Mouse (Mus musculus): ENCODE measurements around the gene Ugt1a9.
"Not testable (repeated sequence)": the region's sequence is repeated elsewhere in the genome, so short reads cannot be mapped to it uniquely, and the experiment has no call there.

The Ugt1a9 gene

DNA sequence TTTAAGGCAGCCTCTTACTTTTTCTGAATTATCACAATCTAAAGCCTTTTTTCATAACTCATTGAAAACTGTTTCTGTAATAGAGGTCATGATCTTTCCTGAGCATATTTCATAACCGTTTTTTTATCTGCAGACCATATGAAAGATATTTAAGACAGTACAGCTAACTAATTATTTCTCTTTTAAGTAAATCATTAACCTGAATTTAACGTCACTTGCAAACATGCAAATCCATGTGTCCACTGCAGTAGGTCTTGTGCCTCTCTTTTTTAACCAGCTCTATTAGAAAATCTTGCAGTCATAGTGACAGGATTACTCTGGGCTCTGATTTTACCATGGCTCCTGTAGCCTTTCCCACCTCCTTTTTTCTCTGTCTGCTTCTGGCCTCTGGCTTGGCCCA, at the start of gene Ugt1a9:
TSS of gene Ugt1a9 (plus strand) at position 306 of the 400 bp plus-strand sequence.
- DNase-seq (ENCODE audit: low spot score in 2 of 2) = no peak

DNA sequence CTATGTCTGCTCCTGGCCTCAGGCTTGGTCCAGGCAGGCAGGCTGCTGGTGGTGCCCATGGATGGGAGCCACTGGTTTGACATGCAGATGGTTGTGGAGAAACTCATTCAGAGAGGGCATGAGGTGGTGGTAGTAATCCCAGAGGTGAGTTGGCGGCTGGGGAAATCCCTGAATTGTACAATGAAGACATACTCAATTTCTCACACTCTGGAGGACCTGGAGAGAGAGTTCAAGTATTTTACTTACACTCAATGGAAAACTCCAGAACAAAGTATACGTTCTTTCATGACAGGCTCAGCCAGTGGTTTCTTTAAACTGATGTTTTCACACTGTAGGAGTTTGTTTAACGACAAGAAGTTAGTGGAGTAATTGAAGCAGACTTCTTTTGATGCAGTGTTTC, 45.4 kb upstream of the Ugt1a9 start:
- not testable (repeated sequence) for DNase-seq (ENCODE audit: low spot score in 2 of 2)

DNA sequence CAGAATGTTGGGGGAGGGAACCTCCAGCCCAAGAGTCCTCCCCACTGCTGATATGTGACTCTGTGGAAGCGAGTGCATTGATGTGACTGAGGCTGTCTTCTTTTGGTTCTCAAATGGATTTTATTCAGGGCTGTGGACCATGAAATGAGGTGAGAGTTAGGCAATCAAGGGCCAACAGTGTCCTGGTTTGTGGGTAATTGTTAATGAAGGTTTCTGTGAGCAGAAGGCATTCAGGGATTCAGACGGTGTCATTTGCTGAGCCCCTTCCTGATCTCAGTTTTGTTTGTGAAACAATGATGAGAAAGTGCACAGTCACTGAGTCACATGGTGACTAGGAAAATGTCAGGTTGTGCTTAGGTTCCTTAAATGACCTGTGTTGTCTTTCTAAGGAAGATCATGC, 27.6 kb upstream of the Ugt1a9 start:
- not testable (repeated sequence) for DNase-seq (ENCODE audit: low spot score in 2 of 2)

DNA sequence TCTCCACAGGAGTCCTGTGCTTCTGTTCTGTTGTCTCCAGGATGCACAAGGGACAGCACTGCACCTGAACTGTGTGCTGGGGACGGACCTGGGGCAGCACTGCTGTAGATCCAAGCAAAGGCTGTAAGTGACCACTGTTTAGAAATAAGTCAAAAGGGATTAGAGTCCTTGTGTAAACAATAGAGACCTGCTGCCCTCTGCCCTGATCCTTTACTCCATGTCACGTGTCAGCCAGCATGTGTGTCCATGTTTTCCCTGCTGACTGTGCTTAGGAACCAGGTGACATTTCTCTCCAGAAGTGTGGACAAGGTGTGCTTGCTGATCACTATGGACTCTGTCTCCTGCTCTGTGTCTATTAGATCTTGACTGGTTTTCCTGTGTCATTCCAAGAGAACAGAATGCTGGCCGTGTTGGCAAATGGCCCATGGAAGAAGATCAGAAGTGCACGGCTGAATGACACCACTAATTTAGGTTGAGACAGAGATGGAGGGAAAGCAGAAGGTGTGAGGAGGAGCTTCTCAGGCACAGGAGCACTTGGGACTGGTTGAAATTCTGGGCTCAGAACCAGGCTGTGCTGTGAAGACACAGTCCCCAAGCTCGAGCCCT, 25.7 kb upstream of the Ugt1a9 start:
- DNase-seq (ENCODE audit: low spot score in 2 of 2) = not testable (repeated sequence)

DNA sequence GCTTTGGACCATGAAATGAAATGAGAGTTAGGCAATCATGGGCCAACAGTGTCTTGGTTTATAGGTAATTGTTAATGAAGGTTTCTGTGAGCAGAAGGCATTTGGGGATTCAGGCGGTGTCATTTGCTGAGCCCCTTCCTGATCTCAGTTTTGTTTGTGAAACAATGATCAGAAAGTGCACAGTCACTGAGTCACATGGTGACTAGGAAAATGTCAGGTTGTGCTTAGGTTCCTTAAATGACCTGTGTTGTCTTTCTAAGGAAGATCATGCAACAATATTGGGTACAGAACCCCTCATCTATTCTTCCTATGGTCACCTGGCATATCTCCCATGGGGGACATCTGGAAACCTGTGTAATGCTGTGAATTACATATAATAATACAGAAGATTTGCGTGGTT, 23.2 kb upstream of the Ugt1a9 start:
- not testable (repeated sequence) for DNase-seq (ENCODE audit: low spot score in 2 of 2)

DNA sequence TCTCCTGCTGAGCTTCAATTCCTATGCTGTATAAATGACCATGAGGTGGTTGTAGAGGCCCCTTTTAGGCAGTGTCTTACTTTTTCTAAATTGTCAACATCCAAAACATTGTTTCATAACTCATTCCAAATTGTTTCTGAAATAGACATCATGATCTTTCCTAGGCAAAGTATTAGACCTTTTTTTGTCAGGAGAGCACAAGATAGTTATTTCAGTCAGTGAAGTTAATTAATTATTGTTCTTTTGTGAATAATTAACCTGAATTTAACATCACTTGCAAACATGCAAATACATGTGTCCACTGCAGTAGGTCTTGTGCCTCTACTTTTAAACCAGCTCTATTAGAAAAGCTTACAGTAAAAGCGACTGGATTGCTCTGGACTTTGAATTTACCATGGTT, 15.5 kb upstream of the Ugt1a9 start, which contains the start of gene Ugt1a10:
TSS of gene Ugt1a10 (plus strand) at position 301 of the 400 bp plus-strand sequence.
- no peak for DNase-seq (ENCODE audit: low spot score in 2 of 2)

DNA sequence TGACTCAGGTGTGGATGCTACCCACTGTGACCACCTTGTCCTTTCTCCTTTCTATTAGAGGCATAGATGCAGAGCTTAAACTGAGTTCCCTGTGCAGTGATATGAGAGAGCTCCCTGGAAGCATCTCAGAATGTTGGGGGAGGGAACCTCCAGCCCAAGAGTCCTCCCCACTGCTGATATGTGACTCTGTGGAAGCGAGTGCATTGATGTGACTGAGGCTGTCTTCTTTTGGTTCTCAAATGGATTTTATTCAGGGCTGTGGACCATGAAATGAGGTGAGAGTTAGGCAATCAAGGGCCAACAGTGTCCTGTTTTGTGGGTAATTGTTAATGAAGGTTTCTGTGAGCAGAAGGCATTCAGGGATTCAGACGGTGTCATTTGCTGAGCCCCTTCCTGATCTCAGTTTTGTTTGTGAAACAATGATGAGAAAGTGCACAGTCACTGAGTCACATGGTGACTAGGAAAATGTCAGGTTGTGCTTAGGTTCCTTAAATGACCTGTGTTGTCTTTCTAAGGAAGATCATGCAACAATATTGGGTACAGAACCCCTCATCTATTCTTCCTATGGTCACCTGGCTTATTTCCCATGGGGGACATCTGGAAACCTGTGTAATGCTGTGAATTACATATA, 4.0 kb upstream of the Ugt1a9 start:
- not testable (repeated sequence) for DNase-seq (ENCODE audit: low spot score in 2 of 2)

DNA sequence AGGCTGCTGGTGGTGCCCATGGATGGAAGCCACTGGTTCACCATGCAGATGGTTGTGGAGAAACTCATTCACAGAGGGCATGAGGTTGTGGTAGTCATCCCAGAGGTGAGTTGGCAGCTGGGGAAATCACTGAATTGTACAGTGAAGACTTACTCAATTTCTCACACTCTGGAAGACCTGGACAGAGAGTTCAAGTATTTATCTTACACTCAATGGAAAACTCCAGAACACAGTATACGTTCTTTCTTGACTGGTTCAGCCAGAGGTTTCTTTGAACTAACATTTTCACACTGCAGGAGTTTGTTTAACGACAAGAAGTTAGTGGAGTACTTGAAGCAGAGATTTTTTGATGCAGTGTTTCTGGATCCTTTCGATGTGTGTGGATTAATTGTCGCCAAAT, 302 bp downstream of the Ugt1a9 start:
- no peak for DNase-seq (ENCODE audit: low spot score in 2 of 2)

DNA sequence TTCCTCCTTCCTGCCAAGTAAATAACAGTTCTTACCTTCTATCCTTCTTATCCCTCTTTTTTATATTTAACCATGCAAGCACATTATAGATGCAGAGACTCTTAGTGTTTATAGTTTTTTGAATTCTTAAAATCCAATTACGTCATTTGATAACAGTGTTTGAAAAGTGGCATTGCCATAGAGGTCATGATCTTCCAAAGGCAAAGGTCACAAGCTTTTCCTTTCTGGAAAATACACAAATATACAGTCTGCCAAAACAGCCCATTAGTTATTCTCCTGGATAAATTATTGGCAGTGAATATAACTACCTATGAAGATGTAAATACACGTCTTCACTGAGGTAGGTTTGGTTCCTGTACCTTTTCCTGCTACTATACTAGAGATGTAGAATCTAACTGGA, 3.9 kb downstream of the Ugt1a9 start:
- DNase-seq (ENCODE audit: low spot score in 2 of 2) = no peak

DNA sequence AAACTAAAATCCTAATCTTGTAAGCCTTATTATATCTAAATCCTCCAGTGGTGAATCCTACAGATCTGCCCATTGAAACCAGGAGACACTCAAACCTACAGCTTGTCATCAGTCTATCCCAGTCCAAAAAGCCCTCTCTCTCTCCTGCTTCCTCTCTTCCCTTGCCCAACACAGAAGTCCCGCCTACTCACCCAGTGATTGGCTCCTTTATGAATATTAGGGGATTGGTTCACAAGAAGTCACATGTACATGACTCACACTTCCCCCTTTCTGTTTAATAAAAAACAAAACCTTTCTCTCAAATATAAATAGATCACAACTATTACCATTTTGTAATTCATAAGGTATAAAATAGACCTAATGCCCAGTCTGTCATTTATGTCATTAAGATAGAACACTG, 6.5 kb downstream of the Ugt1a9 start:
- DNase-seq (ENCODE audit: low spot score in 2 of 2) = no peak

DNA sequence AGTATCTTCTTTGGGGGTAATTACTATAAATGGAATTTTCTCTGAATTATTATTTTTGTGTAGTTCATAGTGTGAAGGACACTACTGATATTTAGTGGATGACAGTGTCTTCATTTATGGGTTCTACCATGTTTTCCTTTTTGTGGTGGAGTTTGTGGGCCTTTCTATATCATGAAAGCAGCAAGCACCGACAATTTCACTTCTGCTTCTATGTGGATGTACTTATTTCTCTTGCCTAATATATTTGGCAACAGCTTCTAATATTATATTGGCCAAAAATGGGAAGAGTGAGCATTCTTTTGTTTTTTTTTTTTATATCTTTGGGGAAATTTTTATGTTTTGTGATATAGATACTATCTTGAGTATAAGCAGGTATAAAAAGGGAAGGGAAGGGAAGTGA, 11.1 kb downstream of the Ugt1a9 start:
- no peak for DNase-seq (ENCODE audit: low spot score in 2 of 2)

DNA sequence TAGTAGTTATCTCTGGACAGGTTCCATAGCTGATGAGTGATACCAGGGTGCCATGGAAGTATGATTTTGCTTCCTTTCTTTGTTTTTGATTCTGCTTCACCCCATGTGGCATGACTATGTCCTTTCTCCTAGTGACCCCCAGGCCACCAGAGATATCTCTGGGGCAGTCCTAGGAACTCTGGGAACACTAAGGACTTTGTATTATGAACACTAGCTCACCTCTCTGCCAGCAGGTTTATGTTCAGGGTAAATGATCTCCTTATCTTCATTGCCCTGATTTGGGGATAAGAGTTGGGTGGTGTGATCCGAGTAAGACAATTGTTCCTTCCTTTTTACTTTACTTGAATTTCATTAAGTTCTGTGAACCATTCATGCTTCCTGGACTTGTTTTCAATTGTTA, 15.5 kb downstream of the Ugt1a9 start:
- no peak for DNase-seq (ENCODE audit: low spot score in 2 of 2)

DNA sequence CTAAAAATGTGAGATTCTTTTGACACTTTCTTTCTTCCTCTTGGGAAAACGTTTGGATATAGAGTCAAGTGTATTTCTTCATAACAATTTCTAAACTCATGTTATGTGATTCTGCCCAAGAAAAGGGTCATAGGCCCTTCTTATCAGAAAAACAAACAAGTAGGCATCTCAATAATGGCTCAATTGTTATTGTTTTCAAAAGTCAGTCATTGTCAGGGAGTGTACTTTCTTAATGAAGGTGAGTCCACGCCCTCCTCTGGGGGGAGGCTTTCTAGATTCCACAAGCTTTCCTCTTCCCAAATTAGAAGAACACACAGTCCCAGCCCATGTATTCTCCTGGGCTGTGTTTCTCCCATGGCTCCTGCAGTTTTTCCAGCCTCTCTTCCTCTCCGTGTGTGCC, 16.9 kb downstream of the Ugt1a9 start, which contains the start of gene Ugt1a8:
TSS of gene Ugt1a8 (plus strand) at position 301 of the 400 bp plus-strand sequence.
- no peak for DNase-seq (ENCODE audit: low spot score in 2 of 2)

DNA sequence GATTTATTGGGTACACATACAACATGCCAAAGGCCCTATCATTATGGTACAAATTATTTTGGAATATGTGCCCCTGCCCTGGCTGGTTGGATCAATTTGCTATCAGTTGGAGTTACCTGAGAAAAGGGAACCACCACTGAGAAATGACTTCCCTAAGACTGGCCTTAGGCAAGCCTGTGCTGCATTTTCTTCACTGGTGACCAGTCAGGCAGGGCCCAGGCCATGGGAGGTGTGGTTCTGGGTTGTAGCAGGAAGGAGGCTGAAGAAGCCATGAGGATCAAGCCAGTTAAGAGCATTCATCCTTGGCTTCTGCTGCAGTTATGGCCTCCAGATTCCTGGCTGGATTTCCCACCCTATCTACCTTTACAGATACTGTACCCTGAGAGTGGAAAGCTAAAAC, 21.7 kb downstream of the Ugt1a9 start:
- DNase-seq (ENCODE audit: low spot score in 2 of 2) = no peak

DNA sequence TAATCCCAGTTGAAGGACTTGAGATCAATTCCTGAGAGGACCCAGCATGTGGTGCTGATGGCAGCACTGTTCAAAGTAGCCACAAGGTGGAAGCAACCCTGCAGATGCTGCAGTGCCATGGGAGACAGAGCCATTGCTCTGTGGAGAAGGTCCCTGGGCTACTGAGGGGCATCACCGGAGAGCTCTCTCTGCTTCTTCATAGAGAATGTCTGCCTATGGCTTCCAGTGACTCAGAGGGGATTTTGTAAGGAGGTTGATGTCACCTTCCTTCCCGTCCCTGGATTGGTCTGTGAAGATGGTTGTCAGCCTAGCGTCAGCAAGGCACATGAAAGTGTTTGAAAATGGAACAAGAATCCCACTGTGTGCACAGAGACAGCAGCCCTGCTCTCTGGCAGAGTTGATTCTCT, 23.7 kb downstream of the Ugt1a9 start:
- not testable (repeated sequence) for DNase-seq (ENCODE audit: low spot score in 2 of 2)

DNA sequence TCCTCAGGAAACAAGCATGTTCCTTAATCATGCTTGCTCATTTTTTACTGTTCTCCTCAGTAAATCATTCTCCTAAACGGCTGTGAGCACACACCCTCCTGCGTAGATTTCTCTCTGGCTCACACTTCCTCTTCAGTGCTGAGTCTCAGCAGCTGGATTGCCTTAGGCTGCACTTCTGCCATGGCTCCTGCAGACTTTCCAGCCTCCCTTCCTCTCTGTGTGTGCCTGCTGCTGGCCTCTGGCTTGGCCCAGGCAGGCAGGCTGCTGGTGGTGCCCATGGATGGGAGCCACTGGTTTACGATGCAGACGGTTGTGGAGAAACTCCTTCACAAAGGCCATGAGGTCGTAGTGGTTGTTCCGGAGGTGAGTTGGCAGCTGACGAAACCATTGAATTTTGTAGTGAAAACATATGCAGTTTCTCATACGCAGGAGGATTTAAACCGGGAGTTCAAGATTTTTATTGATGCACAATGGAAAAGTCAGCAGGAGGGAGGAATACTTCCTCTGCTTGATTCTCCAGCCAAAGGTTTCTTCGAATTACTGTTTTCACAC, 24.4 kb downstream of the Ugt1a9 start, which contains the start of gene Ugt1a7c:
TSS of gene Ugt1a7c (plus strand) at position 122 of the 552 bp plus-strand sequence.
- no peak for DNase-seq (ENCODE audit: low spot score in 2 of 2)

DNA sequence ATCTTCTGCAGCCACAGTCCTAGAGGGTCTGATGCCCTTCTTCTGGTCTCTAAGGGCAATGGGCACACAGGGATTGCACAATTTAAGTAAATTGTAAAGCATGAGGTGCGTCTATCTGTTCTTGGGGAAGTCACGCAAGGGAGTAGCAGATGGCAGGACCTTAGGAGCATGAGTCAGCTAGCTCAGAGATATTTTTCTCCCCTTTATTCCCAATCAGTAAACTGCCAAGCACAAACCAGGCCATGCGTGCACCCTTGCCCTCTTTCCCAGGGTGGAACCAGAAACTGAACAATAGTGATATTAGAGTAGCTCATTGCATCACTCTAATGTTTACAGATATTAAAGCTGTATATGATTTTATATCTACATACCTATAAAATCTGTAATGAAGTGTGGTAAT, 27.9 kb downstream of the Ugt1a9 start:
- DNase-seq (ENCODE audit: low spot score in 2 of 2) = not testable (repeated sequence)

DNA sequence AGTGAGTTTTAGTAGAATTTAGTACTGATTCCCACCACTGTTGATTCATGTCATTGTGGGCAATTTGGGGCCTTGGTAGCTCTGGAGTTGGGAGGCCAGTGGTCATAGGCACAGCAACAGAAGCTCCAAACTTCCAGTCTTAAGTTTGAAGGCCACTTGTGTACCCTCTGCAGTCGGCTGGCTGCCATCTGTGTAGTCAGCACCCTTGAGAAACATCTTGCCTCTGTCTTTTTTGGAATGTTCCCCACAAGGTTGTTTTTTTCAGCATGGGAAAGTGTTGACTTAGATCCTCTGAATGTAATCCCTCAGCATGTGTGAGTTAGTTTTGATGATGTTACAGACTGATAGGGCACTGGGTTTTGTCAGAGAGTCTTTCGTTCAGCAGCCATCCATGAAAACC, 29.1 kb downstream of the Ugt1a9 start:
- DNase-seq (ENCODE audit: low spot score in 2 of 2) = not testable (repeated sequence)

DNA sequence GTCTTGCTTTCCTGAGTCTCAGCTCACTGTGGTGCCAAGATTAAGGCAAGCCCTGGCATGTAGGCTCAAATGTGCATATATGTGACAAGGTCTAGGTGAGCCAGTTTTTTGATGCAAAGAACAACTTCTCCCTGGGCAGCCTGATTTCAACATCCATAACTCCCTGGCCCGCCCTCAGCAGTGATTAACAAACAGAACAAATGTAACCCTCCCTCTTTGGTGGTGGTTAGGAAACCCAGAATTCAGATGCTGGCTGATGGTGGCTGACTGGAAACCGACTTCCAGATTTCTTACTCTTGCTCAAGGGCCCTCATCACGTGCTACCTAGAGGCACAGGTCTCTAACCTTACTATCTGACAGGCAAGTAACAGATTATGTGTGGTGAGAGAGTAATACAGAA, 32.4 kb downstream of the Ugt1a9 start, which contains the start of gene Ugt1a6b:
TSS of gene Ugt1a6b (plus strand) at position 234 of the 400 bp plus-strand sequence.
- not testable (repeated sequence) for DNase-seq (ENCODE audit: low spot score in 2 of 2)

DNA sequence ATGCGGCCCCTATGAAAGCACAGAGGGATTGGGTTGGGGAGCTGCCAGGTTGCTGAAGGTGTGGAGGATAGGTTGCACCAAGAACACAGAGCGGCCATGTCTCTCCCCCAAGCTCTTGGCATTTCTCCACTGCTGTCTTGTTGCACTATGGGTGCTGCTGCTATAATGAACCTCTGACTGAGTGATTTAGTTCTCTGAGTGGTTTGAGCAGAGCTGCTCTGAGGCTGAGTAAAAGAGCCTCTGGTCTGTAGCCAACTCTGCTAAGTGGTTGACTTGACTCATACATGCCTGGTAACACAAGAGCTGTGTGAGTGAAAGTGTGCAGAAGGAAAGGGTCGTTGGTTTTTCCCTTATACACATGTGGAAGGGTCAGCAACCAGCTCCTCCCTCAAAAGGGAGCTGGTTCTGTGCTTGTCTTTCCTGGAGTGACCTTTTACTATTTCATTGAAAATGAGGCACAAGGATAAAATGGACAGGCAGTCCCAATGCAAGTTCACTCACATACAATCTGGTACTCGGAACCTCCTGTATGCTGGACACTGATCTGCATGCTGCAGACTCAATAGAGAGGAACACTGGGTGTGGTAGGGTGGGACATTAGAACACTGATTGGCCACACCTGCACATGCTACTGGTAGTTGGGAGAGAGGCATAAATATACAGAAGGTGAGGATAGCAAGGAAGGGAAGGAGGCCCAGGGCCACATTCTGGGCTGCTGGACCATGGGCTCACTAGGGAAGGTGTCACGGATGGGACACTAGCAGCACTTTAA, 33.3 kb downstream of the Ugt1a9 start:
- DNase-seq (ENCODE audit: low spot score in 2 of 2) = not testable (repeated sequence)

DNA sequence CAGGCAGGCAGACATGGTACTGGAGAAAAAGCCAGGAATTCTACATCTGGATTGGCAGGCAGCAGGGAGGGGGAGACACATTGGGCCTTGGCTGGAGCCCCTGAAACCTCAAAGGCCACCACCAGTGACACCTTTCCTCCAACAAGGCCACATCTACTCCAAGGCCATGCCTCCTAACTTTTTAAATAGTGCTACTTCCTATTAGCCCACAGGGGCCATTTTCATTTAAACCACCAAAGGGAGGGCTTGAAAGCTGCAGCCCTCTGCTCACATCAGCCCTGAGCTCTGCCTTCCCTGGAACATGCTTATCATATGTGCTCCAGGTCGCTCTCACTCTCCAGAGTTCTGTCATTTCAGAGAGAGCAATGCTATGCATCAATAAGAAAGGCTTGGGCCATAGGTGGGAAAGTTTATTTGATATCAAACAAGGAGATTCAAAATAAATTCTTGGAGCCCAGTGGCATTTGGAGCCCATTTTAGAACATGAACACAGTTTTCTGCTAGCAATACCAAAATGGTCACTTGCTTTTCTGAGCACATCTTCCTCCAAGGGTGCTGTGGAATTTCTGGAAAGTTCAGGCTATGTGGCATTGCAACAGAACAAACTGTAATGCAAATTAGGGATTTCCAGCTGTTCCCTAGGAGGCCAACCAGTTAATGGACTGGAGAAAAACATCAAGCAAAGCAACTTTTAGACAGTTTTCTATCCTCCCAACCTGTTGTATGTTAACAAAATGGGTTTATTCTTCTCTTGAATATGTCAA, 34.2 kb downstream of the Ugt1a9 start:
- no peak for DNase-seq (ENCODE audit: low spot score in 2 of 2)
